Mouse (Mus musculus): ENCODE data around the gene Sertad4.

Gene Sertad4

GRCm38 (mm10) chr1:192855474-192856230, at the start of gene Sertad4:
Sertad4 (minus strand) TSS chr1:192855756.
- no peak for DNase-seq (ENCODE audit: extremely low read depth, low read depth)

GRCm38 (mm10) chr1:192901516-192901915, 46.0 kb upstream of the Sertad4 start:
- no peak for DNase-seq (ENCODE audit: extremely low read depth, low read depth)

GRCm38 (mm10) chr1:192900913-192901312, 45.4 kb upstream of the Sertad4 start:
- no peak for DNase-seq (ENCODE audit: extremely low read depth, low read depth)

GRCm38 (mm10) chr1:192898742-192899141, 43.2 kb upstream of the Sertad4 start:
- no peak for DNase-seq (ENCODE audit: extremely low read depth, low read depth)

GRCm38 (mm10) chr1:192897218-192897617, 41.7 kb upstream of the Sertad4 start:
- DNase-seq (ENCODE audit: extremely low read depth, low read depth): no peak

- DNase-seq (ENCODE audit: extremely low read depth, low read depth): no peak
These were observed 40.5 kb upstream of the Sertad4 start for GRCm38 (mm10) chr1:192896076-192896475.

- DNase-seq (ENCODE audit: extremely low read depth, low read depth): no peak
These were observed 35.2 kb upstream of the Sertad4 start for GRCm38 (mm10) chr1:192890716-192891115.

GRCm38 (mm10) chr1:192882617-192883295, 27.2 kb upstream of the Sertad4 start:
- DNase-seq (ENCODE audit: extremely low read depth, low read depth): no peak

- DNase-seq (ENCODE audit: extremely low read depth, low read depth): no peak
These were observed 24.6 kb upstream of the Sertad4 start for GRCm38 (mm10) chr1:192880130-192880529.

GRCm38 (mm10) chr1:192879086-192879580, 23.6 kb upstream of the Sertad4 start:
- no peak for DNase-seq (ENCODE audit: extremely low read depth, low read depth)

- no peak for DNase-seq (ENCODE audit: extremely low read depth, low read depth)
These were observed 17.3 kb upstream of the Sertad4 start for GRCm38 (mm10) chr1:192872841-192873240.

- DNase-seq (ENCODE audit: extremely low read depth, low read depth): no peak
These were observed 14.2 kb upstream of the Sertad4 start for GRCm38 (mm10) chr1:192869761-192870160.

- DNase-seq (ENCODE audit: extremely low read depth, low read depth): no peak
These were observed 8.9 kb upstream of the Sertad4 start for GRCm38 (mm10) chr1:192864440-192864839.

- DNase-seq (ENCODE audit: extremely low read depth, low read depth): no peak
These were observed 5.9 kb upstream of the Sertad4 start for GRCm38 (mm10) chr1:192861305-192861960.

- DNase-seq (ENCODE audit: extremely low read depth, low read depth): no peak
These were observed 4.7 kb upstream of the Sertad4 start for GRCm38 (mm10) chr1:192860273-192860672.

- no peak for DNase-seq (ENCODE audit: extremely low read depth, low read depth)
These were observed 2.0 kb upstream of the Sertad4 start for GRCm38 (mm10) chr1:192857582-192857981.

- no peak for DNase-seq (ENCODE audit: extremely low read depth, low read depth)
These were observed 1.4 kb upstream of the Sertad4 start for GRCm38 (mm10) chr1:192856931-192857330.

- no peak for DNase-seq (ENCODE audit: extremely low read depth, low read depth)
These were observed 855 bp upstream of the Sertad4 start for GRCm38 (mm10) chr1:192856411-192856810.

GRCm38 (mm10) chr1:192854819-192855271, 711 bp downstream of the Sertad4 start:
- no peak for DNase-seq (ENCODE audit: extremely low read depth, low read depth)

- DNase-seq (ENCODE audit: extremely low read depth, low read depth): no peak
These were observed 1.4 kb downstream of the Sertad4 start for GRCm38 (mm10) chr1:192853988-192854818.

- no peak for DNase-seq (ENCODE audit: extremely low read depth, low read depth)
These were observed 2.1 kb downstream of the Sertad4 start for GRCm38 (mm10) chr1:192853429-192853828.
